Mouse (Mus musculus): Measurements from ENCODE around the gene 2510009E07Rik. TPM values are rescaled to one million over a fixed set of nuclear protein-coding genes. Genes with fewer than 3 reads are reported as not detected.
A peak's percentile ranks its signal among the peaks of the same experiment; 100 is the strongest.

2510009E07Rik gene
- polyA plus RNA-seq, 1 experiment: 0.80 TPM

DNA sequence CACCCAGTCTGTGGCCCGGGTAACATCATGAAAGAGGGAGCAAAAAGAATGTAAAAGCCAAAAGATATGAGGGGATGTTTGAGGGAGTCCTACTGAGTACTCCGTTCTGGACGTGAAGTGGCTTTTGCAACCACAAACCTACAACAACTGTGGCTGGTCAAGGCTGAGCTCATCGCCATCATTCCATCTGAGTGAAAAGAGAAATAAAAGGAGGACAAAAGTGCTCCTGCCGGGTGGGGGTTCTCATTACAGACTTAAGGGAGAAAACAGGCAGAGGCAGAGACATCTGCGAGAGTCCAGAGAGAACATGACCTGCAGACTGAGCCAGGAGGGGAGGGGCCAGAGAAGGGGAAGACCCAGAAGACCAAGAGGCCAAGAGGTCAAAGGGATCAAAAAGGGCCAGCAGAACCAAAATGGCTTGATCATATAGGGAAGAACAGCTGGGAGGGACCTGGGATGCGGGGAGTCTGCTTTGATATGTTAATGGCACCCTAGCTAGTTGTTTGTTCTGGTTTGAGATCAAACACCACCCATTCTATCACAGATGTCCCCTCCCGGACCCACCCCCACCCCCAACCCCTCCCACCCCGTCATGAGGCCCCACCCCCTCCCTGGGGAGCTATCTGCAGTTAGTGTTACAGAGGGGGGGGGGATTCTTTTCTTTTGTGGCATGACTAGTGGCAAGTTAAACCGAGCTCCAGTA lies 7.3 kb upstream of the 2510009E07Rik start:
- Histone ChIP-seq H3K27ac (ENCODE audit: control insufficient read depth, insufficient read depth, low read depth, low read length) (no peak overlapping the region), H3K4me3 (ENCODE audit: control insufficient read depth, low read depth, low read length) (no peak overlapping the region), H3K4me1 (ENCODE audit: control insufficient read depth, insufficient read depth, low read length) (peaks cover 2% of the 10 kb centered on the region; the same call in 1 of the 2 replicates), H3K27me3 (ENCODE audit: control insufficient read depth, insufficient read depth, low read length) (no peaks in the 10 kb centered on the region), H3K36me3 (ENCODE audit: control insufficient read depth, insufficient read depth, low read length) (no peaks in the 10 kb centered on the region)
- no peak for TF ChIP-seq CTCF (IDR thresholded peaks at IDR 0.05; ENCODE audit: control insufficient read depth, insufficient read depth, insufficient replicate concordance, low read depth, low read length)
- no peak for TF ChIP-seq POLR2A (IDR thresholded peaks at IDR 0.05; ENCODE audit: control insufficient read depth, low read depth, low read length)

DNA sequence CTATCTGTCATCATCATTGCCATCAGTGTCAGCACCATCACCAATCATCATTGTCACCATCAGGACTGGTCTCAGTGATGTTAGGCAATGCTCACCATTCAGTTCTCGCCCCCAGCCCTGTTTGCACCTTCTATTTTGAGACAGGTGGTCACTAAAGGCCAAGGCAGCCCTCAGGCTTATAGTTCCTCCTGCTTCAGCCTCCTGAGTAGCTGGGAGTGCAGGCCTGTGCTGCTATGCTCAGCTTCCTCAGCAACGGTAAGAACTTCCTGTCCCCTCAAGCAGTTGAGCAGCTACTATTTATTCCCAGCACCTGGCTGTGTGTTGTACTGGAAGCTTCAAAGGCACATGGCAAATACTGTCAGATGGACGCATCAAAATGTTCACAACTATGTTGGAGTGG lies 3.7 kb upstream of the 2510009E07Rik start:
- peaks cover 10% of the 10 kb centered on the region for H3K4me1 ChIP-seq (ENCODE audit: control insufficient read depth, insufficient read depth, low read length)

DNA sequence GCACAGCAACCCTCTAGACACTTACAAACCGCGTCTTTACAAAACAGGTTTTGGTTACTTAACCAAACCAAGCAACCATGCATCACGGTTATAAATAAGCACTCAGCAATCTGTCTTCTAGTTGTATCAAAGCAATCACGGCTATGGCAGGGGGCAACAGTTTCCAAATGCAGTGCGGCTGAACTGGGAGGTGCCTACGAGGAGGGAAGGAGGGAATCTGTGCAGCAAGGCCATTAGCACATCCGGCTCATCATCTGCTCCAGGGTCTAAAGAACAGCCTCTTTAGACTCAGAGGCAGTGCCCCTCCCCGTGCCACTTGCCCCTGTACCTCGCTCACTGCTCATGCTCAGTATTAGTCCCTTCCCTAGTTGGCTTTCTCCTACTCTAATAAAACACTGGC lies 2.5 kb upstream of the 2510009E07Rik start:
- Histone ChIP-seq H3K4me1 (ENCODE audit: control insufficient read depth, insufficient read depth, low read length) (peaks cover 10% of the 10 kb centered on the region), H3K36me3 (ENCODE audit: control insufficient read depth, insufficient read depth, low read length) (no peaks in the 10 kb centered on the region), H3K27ac (ENCODE audit: control insufficient read depth, insufficient read depth, low read depth, low read length) (no peak overlapping the region), H3K27me3 (ENCODE audit: control insufficient read depth, insufficient read depth, low read length) (no peaks in the 10 kb centered on the region), H3K4me3 (ENCODE audit: control insufficient read depth, low read depth, low read length) (no peak overlapping the region)
- TF ChIP-seq CTCF (IDR thresholded peaks at IDR 0.05; ENCODE audit: control insufficient read depth, insufficient read depth, insufficient replicate concordance, low read depth, low read length) (no peak), POLR2A (IDR thresholded peaks at IDR 0.05; ENCODE audit: control insufficient read depth, low read depth, low read length) (no peak)

More for the DNA sequence above, 3.7 kb upstream of the 2510009E07Rik start:
- H3K4me3 ChIP-seq (ENCODE audit: control insufficient read depth, low read depth, low read length): no peak overlapping the region
- TF ChIP-seq POLR2A (IDR thresholded peaks at IDR 0.05; ENCODE audit: control insufficient read depth, low read depth, low read length) (no peak), CTCF (IDR thresholded peaks at IDR 0.05; ENCODE audit: control insufficient read depth, insufficient read depth, insufficient replicate concordance, low read depth, low read length) (no peak)
- no peaks in the 10 kb centered on the region for H3K36me3 ChIP-seq (ENCODE audit: control insufficient read depth, insufficient read depth, low read length)
- no peaks in the 10 kb centered on the region for H3K27me3 ChIP-seq (ENCODE audit: control insufficient read depth, insufficient read depth, low read length)
- H3K27ac ChIP-seq (ENCODE audit: control insufficient read depth, insufficient read depth, low read depth, low read length): no peak overlapping the region

DNA sequence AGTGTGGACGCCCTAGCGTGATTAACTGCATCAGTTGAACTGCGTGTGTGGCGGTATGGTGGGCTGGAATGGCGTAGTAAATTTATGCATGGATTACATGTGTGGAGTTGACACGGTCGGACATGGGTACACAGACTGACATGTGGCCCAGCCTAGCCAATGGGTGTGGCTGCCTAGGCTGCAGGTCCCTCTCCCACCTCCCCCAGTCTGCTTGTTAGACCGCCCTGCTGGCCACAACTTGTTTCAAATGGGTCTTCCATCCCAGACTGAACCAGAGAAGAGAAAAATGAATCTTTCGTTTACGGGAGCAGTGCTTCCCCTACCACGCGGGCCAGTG lies 745 bp upstream of the 2510009E07Rik start:
- Histone ChIP-seq H3K4me1 (ENCODE audit: control insufficient read depth, insufficient read depth, low read length) (peaks cover 8% of the 10 kb centered on the region), H3K27me3 (ENCODE audit: control insufficient read depth, insufficient read depth, low read length) (no peaks in the 10 kb centered on the region), H3K36me3 (ENCODE audit: control insufficient read depth, insufficient read depth, low read length) (no peaks in the 10 kb centered on the region), H3K27ac (ENCODE audit: control insufficient read depth, insufficient read depth, low read depth, low read length) (no peak overlapping the region), H3K4me3 (ENCODE audit: control insufficient read depth, low read depth, low read length) (peak overlapping the region; percentile 78)
- no peak for TF ChIP-seq CTCF (IDR thresholded peaks at IDR 0.05; ENCODE audit: control insufficient read depth, insufficient read depth, insufficient replicate concordance, low read depth, low read length)
- TF ChIP-seq POLR2A (IDR thresholded peaks at IDR 0.05; ENCODE audit: control insufficient read depth, low read depth, low read length): no peak

DNA sequence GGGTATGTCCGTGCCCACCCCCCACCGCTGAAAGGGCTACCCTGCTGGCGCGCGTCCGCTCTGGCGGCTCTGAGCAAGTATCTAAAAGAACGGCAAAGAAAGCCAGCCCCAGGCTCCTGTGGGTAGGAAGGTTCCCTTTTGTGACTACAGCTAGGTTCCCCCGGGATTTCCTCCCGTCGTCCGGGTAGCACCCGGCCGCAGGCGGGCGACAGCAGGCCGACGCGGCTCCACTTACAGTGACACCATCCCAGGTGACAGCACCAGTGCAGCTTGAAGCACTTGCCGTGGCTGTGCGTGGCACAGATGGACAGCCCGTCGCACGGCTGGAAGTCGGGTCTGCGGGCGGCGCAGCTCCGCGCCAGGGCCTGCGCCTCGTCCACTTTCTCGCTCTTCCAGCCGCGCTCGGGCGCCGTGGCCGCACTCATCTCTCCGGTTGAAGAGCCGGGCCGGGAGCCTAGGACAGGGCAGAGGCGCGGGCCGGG lies 443 bp downstream of the 2510009E07Rik start:
- Histone ChIP-seq H3K27ac (ENCODE audit: control insufficient read depth, insufficient read depth, low read depth, low read length) (no peak overlapping the region; the same call in 1 of the 2 replicates), H3K4me3 (ENCODE audit: control insufficient read depth, low read depth, low read length) (peak overlapping the region; percentile 78), H3K36me3 (ENCODE audit: control insufficient read depth, insufficient read depth, low read length) (no peaks in the 10 kb centered on the region), H3K4me1 (ENCODE audit: control insufficient read depth, insufficient read depth, low read length) (peaks cover 8% of the 10 kb centered on the region), H3K27me3 (ENCODE audit: control insufficient read depth, insufficient read depth, low read length) (no peaks in the 10 kb centered on the region)
- TF ChIP-seq POLR2A (IDR thresholded peaks at IDR 0.05; ENCODE audit: control insufficient read depth, low read depth, low read length) (no peak), CTCF (IDR thresholded peaks at IDR 0.05; ENCODE audit: control insufficient read depth, insufficient read depth, insufficient replicate concordance, low read depth, low read length) (no peak)

DNA sequence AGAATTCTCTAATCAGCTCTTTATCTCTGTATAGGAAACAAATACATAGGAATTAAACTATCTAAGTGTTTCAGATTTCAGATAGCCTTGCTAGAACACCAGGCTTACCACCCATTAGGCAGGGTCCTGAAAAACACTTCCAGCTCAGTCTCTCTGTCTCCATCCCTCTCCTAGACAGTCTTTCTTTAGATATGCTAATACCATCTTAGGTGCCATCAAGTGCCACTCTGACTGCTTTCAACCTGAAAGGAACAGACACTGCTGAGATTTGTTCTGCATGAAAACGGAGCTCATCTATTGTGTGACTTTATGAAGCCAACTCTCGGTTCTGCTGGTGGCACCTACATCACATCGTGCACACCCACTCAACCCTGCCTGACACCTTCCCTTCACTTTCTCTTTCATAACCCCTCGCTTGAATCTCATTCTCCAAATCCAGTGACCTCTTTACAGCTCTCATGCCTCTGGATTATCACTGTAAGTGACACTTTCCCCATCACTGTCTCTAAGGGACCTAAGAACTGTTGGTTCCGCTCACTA lies 4.2 kb downstream of the 2510009E07Rik start:
- Histone ChIP-seq H3K36me3 (ENCODE audit: control insufficient read depth, insufficient read depth, low read length) (no peaks in the 10 kb centered on the region), H3K4me1 (ENCODE audit: control insufficient read depth, insufficient read depth, low read length) (peaks cover 8% of the 10 kb centered on the region), H3K27ac (ENCODE audit: control insufficient read depth, insufficient read depth, low read depth, low read length) (no peak overlapping the region), H3K4me3 (ENCODE audit: control insufficient read depth, low read depth, low read length) (no peak overlapping the region), H3K27me3 (ENCODE audit: control insufficient read depth, insufficient read depth, low read length) (no peaks in the 10 kb centered on the region)
- TF ChIP-seq CTCF (IDR thresholded peaks at IDR 0.05; ENCODE audit: control insufficient read depth, insufficient read depth, insufficient replicate concordance, low read depth, low read length) (no peak), POLR2A (IDR thresholded peaks at IDR 0.05; ENCODE audit: control insufficient read depth, low read depth, low read length) (no peak)

DNA sequence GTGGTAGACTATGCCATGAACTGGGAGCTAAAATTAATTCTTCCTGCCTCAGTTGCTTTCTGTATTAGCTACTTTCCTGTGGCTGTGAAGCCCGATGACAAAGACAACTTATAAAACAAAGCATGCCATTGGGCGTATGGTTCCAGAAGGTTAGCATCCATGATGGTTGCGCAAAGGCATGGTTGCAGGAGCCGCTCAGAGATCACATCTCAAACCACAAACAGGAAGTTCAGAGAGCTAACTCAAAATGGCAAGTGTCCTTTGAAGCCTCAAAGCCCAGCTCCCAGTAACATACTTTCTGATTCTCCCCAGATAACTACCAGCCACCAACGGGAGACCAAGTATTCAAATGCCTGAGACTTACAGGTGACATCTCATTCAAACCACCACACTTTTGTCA lies 5.3 kb downstream of the 2510009E07Rik start:
- Histone ChIP-seq H3K36me3 (ENCODE audit: control insufficient read depth, insufficient read depth, low read length) (no peaks in the 10 kb centered on the region), H3K27me3 (ENCODE audit: control insufficient read depth, insufficient read depth, low read length) (no peaks in the 10 kb centered on the region)

More for the DNA sequence above, 5.3 kb downstream of the 2510009E07Rik start:
- Histone ChIP-seq H3K4me1 (ENCODE audit: control insufficient read depth, insufficient read depth, low read length) (peaks cover 4% of the 10 kb centered on the region), H3K4me3 (ENCODE audit: control insufficient read depth, low read depth, low read length) (no peak overlapping the region), H3K27ac (ENCODE audit: control insufficient read depth, insufficient read depth, low read depth, low read length) (no peak overlapping the region)
- TF ChIP-seq CTCF (IDR thresholded peaks at IDR 0.05; ENCODE audit: control insufficient read depth, insufficient read depth, insufficient replicate concordance, low read depth, low read length) (no peak), POLR2A (IDR thresholded peaks at IDR 0.05; ENCODE audit: control insufficient read depth, low read depth, low read length) (no peak)

Data from testis, adult 2 months (tissue).